Mouse (Mus musculus): ENCODE data around the gene Glrp1.

The Glrp1 gene

DNA sequence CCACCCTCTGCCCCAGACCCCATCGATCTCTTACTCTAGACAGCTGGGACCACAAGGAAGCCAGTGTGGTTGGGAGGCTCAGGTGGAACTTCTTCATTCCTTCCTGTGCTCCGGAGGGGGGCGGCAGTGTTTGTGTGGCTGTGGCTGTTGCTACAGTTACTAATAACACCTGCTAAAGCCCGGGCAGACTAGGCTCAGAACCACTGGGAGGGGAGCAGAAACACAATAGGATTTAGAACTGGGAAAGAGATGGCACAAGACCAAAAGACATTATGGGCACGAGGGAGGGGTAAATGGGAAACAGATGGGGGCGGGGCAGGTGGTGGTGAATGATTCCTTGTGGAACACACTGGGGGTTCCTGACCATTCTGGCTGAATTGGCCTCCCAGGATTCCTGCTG lies 47.4 kb downstream of the Glrp1 start:
- peak; percentile 35 for DNase-seq (ENCODE audit: low read depth, low spot score)

DNA sequence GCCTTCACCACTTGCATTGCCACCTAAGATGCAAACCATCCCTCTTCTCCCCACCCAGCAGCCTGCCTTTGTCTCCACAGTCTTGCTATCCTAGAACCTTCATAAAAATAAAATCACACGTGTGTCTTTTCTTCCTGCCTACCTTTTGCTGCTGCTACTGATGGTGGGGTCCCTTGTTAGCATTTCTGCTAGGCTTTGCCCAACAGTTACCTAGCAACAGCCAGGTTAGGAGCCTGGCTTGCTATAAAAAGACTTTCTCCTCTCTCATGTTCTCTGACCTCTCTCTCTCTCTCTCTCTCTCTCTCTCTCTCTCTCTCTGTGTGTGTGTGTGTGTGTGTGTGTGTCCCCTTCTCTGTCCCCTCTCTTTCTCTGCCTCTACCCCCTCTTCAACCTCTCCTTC lies 48.8 kb downstream of the Glrp1 start:
- DNase-seq (ENCODE audit: low read depth, low spot score), result no peak

- DNase-seq (ENCODE audit: low read depth, low spot score), result no peak
Measured at GRCm38 (mm10) chr1:88459655-88460054, 50.2 kb downstream of the Glrp1 start.

GRCm38 (mm10) chr1:88459196-88459595 lies 50.7 kb downstream of the Glrp1 start:
- DNase-seq (ENCODE audit: low read depth, low spot score), result no peak

- peak; percentile 88 for DNase-seq (ENCODE audit: low read depth, low spot score)
Measured at GRCm38 (mm10) chr1:88456451-88457072, 53.3 kb downstream of the Glrp1 start.

DNA sequence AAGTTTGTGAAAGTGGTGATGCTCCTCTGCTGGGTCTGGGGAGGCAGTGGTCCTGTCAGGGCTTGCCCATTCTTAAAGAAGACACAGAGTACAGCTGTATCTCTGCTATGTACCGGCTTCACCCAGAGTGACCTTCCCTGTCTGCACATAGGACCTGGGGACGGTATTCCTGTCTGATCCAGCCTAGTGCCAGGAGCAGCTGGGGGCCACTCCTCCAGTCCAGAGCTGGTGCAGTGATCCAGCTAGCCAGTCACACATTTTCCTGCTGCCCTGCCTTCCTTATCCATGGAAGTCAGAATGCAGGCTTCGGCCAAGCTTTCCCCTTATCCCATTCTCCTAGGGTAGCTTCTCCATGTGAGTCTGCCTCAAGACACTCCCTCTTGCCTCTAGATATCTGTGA lies 54.1 kb downstream of the Glrp1 start:
- no peak for DNase-seq (ENCODE audit: low read depth, low spot score)

DNA sequence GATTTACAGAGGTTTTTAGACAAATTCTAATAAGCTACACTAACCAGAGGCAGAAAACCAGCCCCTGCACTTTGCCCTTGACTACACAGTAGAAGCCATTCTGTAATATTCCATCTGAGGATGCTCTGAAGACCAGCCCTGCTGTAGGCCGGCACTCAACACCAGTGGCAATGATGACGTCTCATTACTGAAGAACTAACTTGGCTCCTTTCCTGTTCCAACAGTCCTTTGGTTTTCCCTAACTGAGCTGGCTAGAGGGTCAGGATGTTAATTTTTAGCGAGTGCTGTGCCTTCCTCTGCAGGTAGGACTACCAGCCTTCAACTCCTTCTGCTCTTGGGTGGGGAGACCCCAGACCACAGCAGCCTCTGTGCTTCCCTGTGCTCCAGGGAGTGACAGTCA lies 55.2 kb downstream of the Glrp1 start:
- no peak for DNase-seq (ENCODE audit: low read depth, low spot score)

DNA sequence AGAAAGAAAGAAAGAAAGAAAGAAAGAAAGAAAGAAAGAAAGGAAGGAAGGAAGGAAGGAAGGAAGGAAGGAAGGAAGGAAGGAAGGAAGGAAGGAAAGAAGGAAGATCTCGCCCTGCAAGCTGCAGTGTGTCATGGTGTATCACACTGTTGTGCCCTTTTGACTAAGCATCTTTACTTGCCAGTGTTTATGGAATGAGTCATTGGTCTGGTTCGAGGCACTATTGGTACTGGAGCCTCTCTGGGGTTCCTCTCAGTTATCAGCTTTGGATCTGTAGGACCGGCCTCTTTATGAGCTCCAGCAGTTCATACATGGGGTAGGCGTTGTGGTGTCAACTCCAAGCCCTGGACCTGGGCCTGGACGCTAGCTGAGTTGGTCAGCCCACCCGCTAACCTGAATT lies 57.7 kb downstream of the Glrp1 start:
- no peak for DNase-seq (ENCODE audit: low read depth, low spot score)

DNA sequence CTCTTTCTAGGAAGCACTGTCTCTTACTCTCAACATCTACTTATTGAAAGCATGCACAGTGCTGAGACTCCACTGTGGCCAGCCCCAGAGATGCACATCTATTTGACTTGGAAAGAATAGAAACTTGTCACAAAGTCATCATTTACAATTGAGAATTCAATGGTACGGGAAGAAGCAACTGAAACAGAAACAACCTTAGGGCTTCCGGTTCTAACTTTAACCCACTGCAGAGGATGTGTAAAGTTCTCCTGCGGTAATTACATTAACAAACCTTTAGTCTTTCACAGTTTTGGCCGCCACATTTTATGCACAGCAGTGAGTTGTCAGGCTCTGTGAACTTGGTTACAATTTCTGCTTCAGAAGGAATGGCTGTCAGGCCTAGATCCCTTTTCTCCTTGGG lies 59.2 kb downstream of the Glrp1 start:
- DNase-seq (ENCODE audit: low read depth, low spot score), result peak; percentile 53

All from CD4-positive, CD25-positive, alpha-beta regulatory T cell, adult 2 months (primary cell).